Mouse (Mus musculus) CD8-positive naive resting alpha-beta T cell, adult 2 months (primary cell): ENCODE measurements at regions not wholly inside any gene's neighbourhood (a gene's known extent, or its start where the extent isn't known, plus 50 kb on each side); places are given as distances from the start of the nearest gene placed in this dataset.

ENCODE experiments used
- DNase-seq, 2 experiments: peaks; one replicate each; pipeline ENCODE4 v3.0.0; 2022; ENCODE audit warnings: low read depth in 2 of 2, low spot score in 2 of 2

DNA sequence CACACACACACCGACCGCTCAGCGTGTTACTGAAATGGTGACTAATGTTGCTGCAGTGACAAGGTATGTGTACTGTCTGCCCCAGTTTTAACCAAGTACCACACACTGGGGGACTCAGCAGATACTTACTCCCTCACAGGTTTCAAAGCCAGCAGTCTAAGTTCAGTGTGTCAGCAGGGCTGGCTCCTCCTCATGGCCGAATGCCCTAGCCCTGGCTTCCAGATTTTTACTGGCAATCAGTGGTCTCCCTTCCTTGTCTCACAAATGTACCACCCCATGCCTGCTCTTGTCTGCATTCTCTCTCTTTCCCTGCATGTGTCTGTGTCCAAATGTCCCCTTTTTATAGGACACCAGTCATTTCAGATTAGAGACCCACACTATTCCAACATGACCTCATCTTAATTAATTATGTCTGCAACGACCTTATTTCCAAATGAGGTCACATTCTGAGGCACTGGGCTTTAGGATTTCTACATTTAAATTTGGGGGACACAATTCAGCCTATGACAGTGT, 114.7 kb downstream of the Uri1 start:
- DNase-seq = no peak

GRCm38 (mm10) chr7:37893885-37894284, 120.4 kb upstream of the Zfp536 start:
- DNase-seq = peak in 1 of 2 experiments; percentile 5

DNA sequence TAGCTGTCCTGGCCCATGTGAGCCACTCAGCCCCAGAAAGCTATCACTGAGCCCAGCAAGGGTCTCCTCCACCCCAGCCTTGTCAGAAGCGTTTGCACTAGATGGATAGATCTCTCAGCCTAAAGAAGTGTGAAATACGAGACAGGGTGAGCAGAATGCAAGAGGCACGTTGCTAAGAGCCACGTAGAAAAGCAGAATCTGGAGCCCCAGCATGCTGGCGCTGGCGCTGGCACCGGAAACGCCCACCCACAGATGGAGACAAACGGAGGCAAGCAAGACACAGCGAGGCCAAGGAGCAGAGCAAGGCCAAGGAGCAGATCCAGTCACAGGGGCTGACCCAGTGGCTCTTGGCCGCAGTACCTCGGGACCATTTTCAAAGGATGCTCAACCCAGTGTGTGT, 100.9 kb upstream of the Zfp536 start:
- no peak for DNase-seq

- no peak for DNase-seq
Measured at GRCm38 (mm10) chr7:37870956-37871355, 97.5 kb upstream of the Zfp536 start.

GRCm38 (mm10) chr7:37866468-37866867, 93.0 kb upstream of the Zfp536 start:
- DNase-seq = no peak

- DNase-seq = no peak
Measured at GRCm38 (mm10) chr7:37851471-37851870, 78.0 kb upstream of the Zfp536 start.

GRCm38 (mm10) chr7:37845201-37845600, 71.8 kb upstream of the Zfp536 start:
- DNase-seq = no peak

DNA sequence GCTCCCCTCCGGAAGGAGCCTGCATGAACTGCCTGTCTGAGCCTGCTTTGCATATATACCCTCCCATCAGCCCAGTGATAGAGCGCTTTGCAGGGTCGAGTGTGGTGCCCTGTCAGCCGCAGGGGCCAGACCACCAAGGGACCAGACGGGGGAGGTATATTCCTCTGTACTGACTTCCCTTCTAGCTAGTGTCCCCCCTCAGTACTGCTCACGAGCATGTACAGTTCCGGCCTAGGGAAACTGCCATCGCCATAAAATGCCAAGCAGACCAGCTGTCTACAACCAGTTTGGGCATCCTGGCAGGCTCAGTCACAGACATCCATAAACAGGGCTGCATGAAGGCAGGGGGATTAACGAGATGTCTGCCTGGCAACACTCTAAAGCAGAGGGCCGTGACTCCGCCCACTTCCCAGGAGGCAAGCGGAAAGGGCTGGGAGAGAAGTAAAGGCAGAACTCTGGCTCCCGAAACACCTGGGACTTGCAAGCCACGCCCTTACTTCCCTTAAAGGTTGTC, 68.6 kb upstream of the Zfp536 start:
- DNase-seq = no peak

DNA sequence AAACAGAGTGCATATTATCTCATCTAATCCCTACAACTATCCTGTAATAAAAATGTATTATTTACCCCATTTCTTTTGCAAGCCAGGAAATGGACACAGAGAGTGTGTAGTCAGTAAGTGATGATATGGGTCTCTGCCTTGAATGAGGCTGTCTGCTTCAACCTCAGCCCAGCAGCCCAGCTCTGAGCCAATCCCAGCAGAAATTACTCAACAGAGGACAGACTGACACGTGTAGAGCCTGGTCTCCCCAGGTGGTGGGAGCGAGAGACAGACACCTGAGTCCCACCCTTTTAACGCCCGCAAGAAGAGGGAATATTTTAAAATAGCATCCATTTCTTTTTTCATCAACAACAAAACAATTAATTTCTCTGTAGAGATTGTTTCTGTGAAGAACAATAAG, 68.1 kb upstream of the Zfp536 start:
- DNase-seq = no peak

GRCm38 (mm10) chr7:37837883-37838282, 64.4 kb upstream of the Zfp536 start:
- no peak for DNase-seq

- DNase-seq = no peak
Measured at GRCm38 (mm10) chr7:37837372-37837771, 63.9 kb upstream of the Zfp536 start.

GRCm38 (mm10) chr7:37833420-37833819, 60.0 kb upstream of the Zfp536 start:
- no peak for DNase-seq

GRCm38 (mm10) chr7:37832322-37832721, 58.9 kb upstream of the Zfp536 start:
- no peak for DNase-seq

- no peak for DNase-seq
Measured at GRCm38 (mm10) chr7:37825766-37826165, 52.3 kb upstream of the Zfp536 start.
